Mouse (Mus musculus) kidney, postnatal 0 days (tissue): Measurements from ENCODE around the gene Dvl3. TPM values are rescaled to one million over a fixed set of nuclear protein-coding genes. Genes with fewer than 3 reads are reported as not detected.

ENCODE experiments used
- ATAC-seq: fragments of 200-750 bp; cut with Nextera tagmentation; replicated peaks from 2 replicates; pipeline ENCODE4 v1.8.0; 2017; ENCODE audit warnings: low read depth, moderate number of reproducible peaks, moderate TSS enrichment, moderate library complexity; ENCODE audit not compliant: low FRiP score
- DNase-seq: peaks from one replicate; pipeline ENCODE4 v3.0.0-alpha.2; 2016; ENCODE audit warnings: low spot score
- H3K27ac ChIP-seq: fragments of 300-500 bp; sonication (generic); 2 replicates; pipeline ENCODE4 v1.5.1; 2014; ENCODE audit warnings: mild to moderate bottlenecking
- H3K27me3 ChIP-seq: fragments of 300-500 bp; sonication (generic); 2 replicates; pipeline ENCODE4 v1.6.1; 2014; ENCODE audit warnings: low read length, mixed read lengths; ENCODE audit not compliant: insufficient read depth
- H3K36me3 ChIP-seq: fragments of 300-500 bp; sonication (generic); 2 replicates; pipeline ENCODE4 v1.6.1; 2014; ENCODE audit warnings: low read length, mixed read lengths; ENCODE audit not compliant: insufficient read depth
- H3K4me1 ChIP-seq: fragments of 300-500 bp; sonication (generic); replicated peaks from 2 replicates; pipeline ENCODE4 v1.6.1; 2014; ENCODE audit warnings: antibody characterized with exemption, low read length, mixed read lengths; ENCODE audit not compliant: insufficient read depth
- H3K4me2 ChIP-seq: fragments of 300-500 bp; sonication (generic); 2 replicates; pipeline ENCODE4 v1.6.1; 2014; ENCODE audit warnings: mild to moderate bottlenecking, low read length, moderate library complexity, mixed read lengths
- H3K4me3 ChIP-seq: fragments of 300-500 bp; sonication (generic); replicated peaks from 2 replicates; pipeline ENCODE4 v1.5.1; 2014; ENCODE audit warnings: low read depth, low read length
- H3K9ac ChIP-seq: fragments of 300-500 bp; sonication (generic); 2 replicates; pipeline ENCODE4 v1.6.1; 2014; ENCODE audit warnings: low read depth, low read length
- H3K9me3 ChIP-seq: fragments of 300-500 bp; sonication (generic); replicated peaks from 2 replicates; pipeline ENCODE4 v1.6.1; 2016; ENCODE audit warnings: low read length, inconsistent platforms, mixed read lengths
- CTCF ChIP-seq: IDR thresholded peaks from 2 replicates; pipeline ENCODE4 v1.5.1; 2016; ENCODE audit warnings: antibody characterized with exemption, low read depth, mild to moderate bottlenecking, moderate library complexity
- WGBS: fragments of 180-500 bp; shearing (Covaris S2); extraction: QIAGEN DNeasy Blood & Tissue Kit; methylation state at CpG from one replicate; pipeline ENCODE4 v1.1.7; 2014; 5-methylcytosine and 5-hydroxymethylcytosine counted together
- polyA plus RNA-seq: library from polyadenylated mRNA; unstranded; fragments of >200 nt; fragmentation: Nextera tagmentation; extraction: Ambion mirVana; gene quantifications from 2 replicates; pipeline ENCODE4 v1.2.1, GENCODE M21; 2015

Dvl3 gene
- polyA plus RNA-seq, 1 experiment from 2014 or later: 15.7 TPM

GRCm38 (mm10) chr16:20528779-20529178 is 12.0 kb downstream of the Dvl3 start:
- H3K27me3 ChIP-seq: no peaks in the 10 kb centered on the region
- 88% methylated on average over 5 of the region's 5 CpGs for WGBS
- no peak overlapping the region for H3K4me3 ChIP-seq

GRCm38 (mm10) chr16:20529375-20529774 is 12.6 kb downstream of the Dvl3 start:
- TF ChIP-seq CTCF: no peak
- H3K4me2 ChIP-seq: no peak overlapping the region
- no peak overlapping the region for H3K27ac ChIP-seq
- H3K27me3 ChIP-seq: no peaks in the 10 kb centered on the region
- no peaks in the 10 kb centered on the region for H3K4me1 ChIP-seq
- no peaks in the 10 kb centered on the region for H3K9me3 ChIP-seq
- peaks cover 62% of the 10 kb centered on the region for H3K36me3 ChIP-seq
- H3K4me3 ChIP-seq: no peak overlapping the region
- ATAC-seq (no peak), DNase-seq (no peak)
- 81% methylated on average over 1 of the region's 1 CpGs for WGBS
- no peak overlapping the region for H3K9ac ChIP-seq

More at GRCm38 (mm10) chr16:20528779-20529178, 12.0 kb downstream of the Dvl3 start:
- no peak overlapping the region for H3K27ac ChIP-seq
- no peak for ATAC-seq
- no peaks in the 10 kb centered on the region for H3K9me3 ChIP-seq
- H3K9ac ChIP-seq: no peak overlapping the region
- no peak for TF ChIP-seq CTCF
- no peak for DNase-seq
- H3K4me1 ChIP-seq: no peaks in the 10 kb centered on the region
- peaks cover 67% of the 10 kb centered on the region for H3K36me3 ChIP-seq
- no peak overlapping the region for H3K4me2 ChIP-seq

GRCm38 (mm10) chr16:20530941-20531340 is 14.2 kb downstream of the Dvl3 start:
- Histone ChIP-seq H3K9me3 (no peaks in the 10 kb centered on the region), H3K36me3 (peaks cover 50% of the 10 kb centered on the region), H3K9ac (no peak overlapping the region), H3K4me1 (no peaks in the 10 kb centered on the region), H3K27ac (no peak overlapping the region), H3K4me2 (no peak overlapping the region), H3K4me3 (no peak overlapping the region), H3K27me3 (no peaks in the 10 kb centered on the region)
- DNase-seq (no peak), ATAC-seq (no peak)
- 94% methylated on average over 20 of the region's 20 CpGs for WGBS
- no peak for TF ChIP-seq CTCF

- Histone ChIP-seq H3K27me3 (no peaks in the 10 kb centered on the region), H3K4me1 (peaks cover 11% of the 10 kb centered on the region), H3K9ac (no peak overlapping the region), H3K4me3 (no peak overlapping the region), H3K9me3 (no peaks in the 10 kb centered on the region), H3K4me2 (no peak overlapping the region; the same call in 1 of the 2 replicates), H3K36me3 (peaks cover 32% of the 10 kb centered on the region), H3K27ac (no peak overlapping the region)
- DNase-seq: no peak
- no peak for ATAC-seq
- 42% methylated on average over 10 of the region's 10 CpGs for WGBS
- no peak for TF ChIP-seq CTCF
These were observed 18.0 kb downstream of the Dvl3 start for GRCm38 (mm10) chr16:20534617-20535295.

- Histone ChIP-seq H3K9ac (peak within 1 kb of the TSS; percentile 89), H3K4me1 (peaks cover 11% of the 10 kb centered on the region), H3K4me3 (peak within 1 kb of the TSS; percentile 70), H3K27me3 (no peaks in the 10 kb centered on the region), H3K4me2 (peak within 1 kb of the TSS; percentile 80), H3K9me3 (no peaks in the 10 kb centered on the region), H3K36me3 (peaks cover 33% of the 10 kb centered on the region), H3K27ac (peak within 1 kb of the TSS; percentile 81)
- ATAC-seq (peak; percentile 96), DNase-seq (peak; percentile 99)
- no peak for TF ChIP-seq CTCF
- under 1% methylated on average over 50 of the region's 52 CpGs for WGBS
These were observed 18.7 kb downstream of the Dvl3 start, which contains the start of gene Ap2m1 for GRCm38 (mm10) chr16:20535296-20536080. Gene Ap2m1, plus strand, starts transcription at chr16:20535478.

GRCm38 (mm10) chr16:20536081-20536665 is 19.4 kb downstream of the Dvl3 start:
- ATAC-seq: no peak
- 31% methylated on average over 9 of the region's 9 CpGs for WGBS
- peaks cover 29% of the 10 kb centered on the region for H3K36me3 ChIP-seq
- peak overlapping the region; percentile 89 for H3K9ac ChIP-seq
- H3K4me1 ChIP-seq: peaks cover 11% of the 10 kb centered on the region
- H3K4me3 ChIP-seq: peak overlapping the region; percentile 70
- peak overlapping the region; percentile 80 for H3K4me2 ChIP-seq
- no peaks in the 10 kb centered on the region for H3K9me3 ChIP-seq
- TF ChIP-seq CTCF: no peak
- DNase-seq: no peak
- H3K27me3 ChIP-seq: no peaks in the 10 kb centered on the region
- peak overlapping the region; percentile 81 for H3K27ac ChIP-seq
